Mouse (Mus musculus) CH12.LX (cell line): ENCODE measurements around the gene Zfp771.

Source experiments
- BHLHE40 ChIP-seq: IDR thresholded peaks from 2 replicates; pipeline ENCODE4 v1.6.1; 2011; ENCODE audit warnings: mild to moderate bottlenecking, low read depth, low read length, improper control_type of control experiment
- CTCF ChIP-seq, 2 experiments: IDR thresholded peaks in 1 of 2; conservative IDR thresholded peaks in 1 of 2; 2 replicates each; pipeline ENCODE4 v1.5.1; 2011 to 2012; ENCODE audit warnings: low read depth in 2 of 2, low read length in 2 of 2, improper control_type of control experiment in 1 of 2, inconsistent platforms in 1 of 2, mild to moderate bottlenecking in 1 of 2, moderate library complexity in 1 of 2
- GABPA ChIP-seq: IDR thresholded peaks from 2 replicates; pipeline ENCODE4 v1.6.1; 2012; ENCODE audit warnings: low read depth, low read length, improper control_type of control experiment, inconsistent platforms; ENCODE audit not compliant: insufficient replicate concordance
- MAX ChIP-seq: IDR thresholded peaks from 2 replicates; pipeline ENCODE4 v1.6.1; 2011; ENCODE audit warnings: low read length, improper control_type of control experiment
- POLR2A ChIP-seq: IDR thresholded peaks from 2 replicates; pipeline ENCODE4 v1.6.1; 2011; ENCODE audit warnings: low read depth, mild to moderate bottlenecking, improper control_type of control experiment, low read length
- RCOR1 ChIP-seq: conservative IDR thresholded peaks from 2 replicates; pipeline ENCODE4 v1.6.1; 2012; ENCODE audit warnings: low read depth, mild to moderate bottlenecking, inconsistent platforms, low read length, improper control_type of control experiment
- USF1 ChIP-seq: IDR thresholded peaks from 2 replicates; pipeline ENCODE4 v1.6.1; 2014; ENCODE audit warnings: low read depth, mild to moderate bottlenecking, inconsistent platforms, low read length, improper control_type of control experiment
- ZNF384 ChIP-seq: IDR thresholded peaks from 2 replicates; pipeline ENCODE4 v1.6.1; 2012; ENCODE audit warnings: low read depth, low read length, improper control_type of control experiment, inconsistent platforms

DNA sequence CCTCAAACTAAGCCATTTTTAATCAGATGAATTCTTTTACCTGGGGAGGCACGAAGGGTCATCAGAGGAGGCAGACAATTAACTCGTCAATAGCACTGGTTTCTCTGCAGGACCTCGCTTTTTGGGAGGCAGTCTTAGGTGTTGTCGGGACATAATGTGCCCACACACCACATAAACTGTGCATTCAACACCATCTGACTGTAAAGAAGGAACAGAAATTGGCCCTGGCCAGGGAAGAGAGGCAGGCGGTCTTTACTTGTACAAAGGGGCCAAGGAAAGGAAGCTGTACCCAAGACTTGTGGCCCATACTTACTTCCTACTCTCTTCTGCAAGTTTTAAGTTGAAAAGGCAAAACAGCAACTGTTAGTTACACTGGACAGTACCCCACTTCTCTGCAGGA, 12.4 kb downstream of the Zfp771 start:
- no peak for TF ChIP-seq CTCF (conservative IDR thresholded peaks at IDR 0.05 in 1 of 2, IDR thresholded peaks at IDR 0.05 in 1 of 2; ENCODE audit: low read depth in 2 of 2, low read length in 2 of 2)
- no peak for TF ChIP-seq ZNF384
- TF ChIP-seq GABPA = no peak
- TF ChIP-seq POLR2A = no peak
- TF ChIP-seq MAX = no peak
- no peak for TF ChIP-seq USF1
- TF ChIP-seq BHLHE40 = no peak
- TF ChIP-seq RCOR1 = no peak
